Comparison of ENCODE assay signal across 12 mouse cellular contexts in the genomic region with DNA sequence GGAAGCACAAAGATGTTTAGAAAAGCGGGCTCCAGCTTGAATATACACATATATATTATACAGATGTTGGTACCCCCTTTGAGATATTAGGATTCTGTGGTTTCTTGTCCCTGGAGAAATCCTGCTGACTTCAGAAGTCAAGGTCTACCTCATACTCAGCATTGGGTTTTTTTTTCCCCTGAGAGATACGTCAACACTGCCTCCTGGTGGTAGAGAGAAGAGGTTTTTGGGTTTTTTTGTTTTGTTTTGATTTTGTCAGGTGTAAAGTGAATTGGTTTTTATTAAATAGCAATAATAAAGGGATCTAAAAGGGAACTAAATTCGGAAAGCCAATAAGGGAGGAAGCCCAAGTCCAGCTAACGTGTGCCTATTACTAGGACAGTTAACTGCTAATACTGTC.
A peak's percentile ranks its signal among the peaks of the same experiment; 100 is the strongest.
DNase-seq lines count a peak whose midpoint lies in the region; ATAC-seq and TF ChIP-seq lines count a peak whose summit lies in the region.
"Had no signal": no experiment of that assay in that cellular context is flagged by ENCODE, and none has a peak within 500 bp of the region (broad histone marks: within the 10 kb centered on the region; RNA-seq: fewer than 3 reads in every experiment).

No protein-coding gene starts in this region.

- no peak overlapping the region for H3K9ac ChIP-seq in lung, postnatal 0 days (replicated peaks; ENCODE audit: low read depth)
- H3K9ac ChIP-seq: heart, embryonic 13.5 days had no signal

- ATAC-seq in lung, postnatal 0 days = no peak

- peak; percentile 78 for TF ChIP-seq CTCF in lung, postnatal 0 days (IDR thresholded peaks at IDR 0.05)
- no peak for TF ChIP-seq CTCF in lung, adult 2 months (IDR thresholded peaks at IDR 0.05; ENCODE audit: insufficient read depth, low read length)

- no peaks in the 10 kb centered on the region for H3K36me3 ChIP-seq in heart, embryonic 10.5 days
- no peaks in the 10 kb centered on the region for H3K36me3 ChIP-seq in lung, postnatal 0 days (ENCODE audit: insufficient read depth, low read length)
- H3K36me3 ChIP-seq: forebrain, embryonic 10.5 days; heart, embryonic 13.5 days had no signal

- H3K27ac ChIP-seq in heart, embryonic 10.5 days = no peak overlapping the region
- H3K27ac ChIP-seq in lung, postnatal 0 days (ENCODE audit: low read length) = no peak overlapping the region
- H3K27ac ChIP-seq: forebrain, embryonic 10.5 days; heart, embryonic 13.5 days had no signal

- peak; percentile 18 for DNase-seq in heart, postnatal 4 days
- DNase-seq in heart, embryonic 10.5 days (ENCODE audit: low spot score) = no peak
- peak; percentile 53 for DNase-seq in lung, postnatal 0 days (ENCODE audit: low spot score)
- DNase-seq in lung, adult 2 months = no peak
- peak; percentile 47 for DNase-seq in adipocyte (ENCODE audit: low spot score)
- peak; percentile 42 for DNase-seq in retina, embryonic 14.5 days (ENCODE audit: low spot score)
- no peak for DNase-seq in frontal cortex, postnatal 25 days (ENCODE audit: low spot score in 2 of 2)
- DNase-seq: cerebellum, adult 18-20 months; thymus, postnatal 36 days had no signal

- no peaks in the 10 kb centered on the region for H3K4me1 ChIP-seq in heart, embryonic 10.5 days
- no peaks in the 10 kb centered on the region for H3K4me1 ChIP-seq in lung, postnatal 0 days (ENCODE audit: insufficient read depth, low read depth, low read length)
- no peaks in the 10 kb centered on the region for H3K4me1 ChIP-seq in lung, adult 2 months (ENCODE audit: control insufficient read depth, insufficient read depth, low read length)

- H3K4me2 ChIP-seq in lung, postnatal 0 days (replicated peaks; ENCODE audit: low read depth, low read length) = no peak overlapping the region
- H3K4me2 ChIP-seq: heart, embryonic 13.5 days; midbrain, embryonic 11.5 days had no signal

- H3K27me3 ChIP-seq in heart, embryonic 10.5 days (ENCODE audit: insufficient read depth, poor library complexity, severe bottlenecking) = no peaks in the 10 kb centered on the region
- H3K27me3 ChIP-seq in lung, postnatal 0 days (replicated peaks; ENCODE audit: insufficient read depth, low read length) = no peaks in the 10 kb centered on the region
- H3K27me3 ChIP-seq: heart, embryonic 13.5 days had no signal

- H3K9me3 ChIP-seq in heart, embryonic 10.5 days = no peaks in the 10 kb centered on the region
- no peaks in the 10 kb centered on the region for H3K9me3 ChIP-seq in lung, postnatal 0 days (ENCODE audit: low read length)
- H3K9me3 ChIP-seq: forebrain, embryonic 10.5 days; heart, embryonic 13.5 days had no signal

- no peak for TF ChIP-seq EP300 in lung, postnatal 0 days (IDR thresholded peaks at IDR 0.05)

- no peak overlapping the region for H3K4me3 ChIP-seq in heart, embryonic 10.5 days
- H3K4me3 ChIP-seq in lung, postnatal 0 days (ENCODE audit: low read depth, low read length) = no peak overlapping the region
- no peak overlapping the region for H3K4me3 ChIP-seq in lung, adult 2 months (replicated peaks; ENCODE audit: extremely low read depth, low read depth, low read length)
- H3K4me3 ChIP-seq: forebrain, embryonic 10.5 days; heart, embryonic 13.5 days had no signal

- WGBS in heart, embryonic 10.5 days = 19% methylated on average over 4 of the region's 4 CpGs
- WGBS in lung, postnatal 0 days = 50% methylated on average over 4 of the region's 4 CpGs
- 47% methylated on average over 4 of the region's 4 CpGs for WGBS in lung, adult 2 months

- TF ChIP-seq POLR2A in lung, adult 2 months (IDR thresholded peaks at IDR 0.05; ENCODE audit: borderline replicate concordance, extremely low read depth, low read depth, low read length) = no peak

Comparison
In these comparisons a context has a peak if more than half of its experiments do, and no peak if none do; other contexts are left out.
1. DNase-seq: peak in heart, postnatal 4 days (single experiment), lung, postnatal 0 days (single experiment), adipocyte (single experiment) and retina, embryonic 14.5 days (single experiment); none in heart, embryonic 10.5 days (single experiment), lung, adult 2 months (single experiment) and frontal cortex, postnatal 25 days (0 of 2).